Mouse (Mus musculus): Measurements from ENCODE around the gene Cass4.

Gene Cass4

GRCm38 (mm10) chr2:172481654-172482385, 88.2 kb downstream of the Cass4 start:
- no peak for DNase-seq (ENCODE audit: extremely low spot score, low spot score)

Measured in neural tube, embryonic 10.5 days (tissue).